Mouse (Mus musculus) G1E (cell line): ENCODE measurements at regions not wholly inside any gene's neighbourhood (a gene's known extent, or its start where the extent isn't known, plus 50 kb on each side); places are given as distances from the start of the nearest gene placed in this dataset.

Experiments used
- CTCF ChIP-seq: IDR thresholded peaks from 2 replicates; pipeline ENCODE4 v1.5.1; 2012; ENCODE audit warnings: low read depth, low read length, inconsistent platforms, mixed read lengths
- GATA1 ChIP-seq: IDR thresholded peaks from 2 replicates; pipeline ENCODE4 v1.6.1; 2012; ENCODE audit warnings: borderline replicate concordance, low read length, inconsistent platforms, mixed read lengths
- GATA2 ChIP-seq: IDR thresholded peaks from 2 replicates; pipeline ENCODE4 v1.6.1; 2012; ENCODE audit warnings: low read depth, low read length, inconsistent platforms, borderline replicate concordance
- POLR2AphosphoS5 ChIP-seq: IDR thresholded peaks from 2 replicates; pipeline ENCODE4 v1.6.1; 2012; ENCODE audit warnings: low read depth, low read length, inconsistent platforms; ENCODE audit not compliant: insufficient replicate concordance
- TAL1 ChIP-seq: conservative IDR thresholded peaks from 2 replicates; pipeline ENCODE4 v1.6.1; 2012; ENCODE audit warnings: low read depth, low read length, inconsistent platforms, mixed read lengths

- TF ChIP-seq CTCF (no peak), GATA1 (no peak), TAL1 (no peak), GATA2 (no peak), POLR2AphosphoS5 (no peak)
Observed at GRCm38 (mm10) chr8:10722742-10723141, 285.5 kb downstream of the Irs2 start.
